Mouse (Mus musculus) spleen, postnatal 10 days (tissue): ENCODE results near the gene Lrmda.

ENCODE experiments used
- DNase-seq, 2 experiments: peaks; one replicate each; pipeline ENCODE4 v3.0.0; 2021 to 2022; ENCODE audit warnings: low spot score in 2 of 2

Gene Lrmda

DNA sequence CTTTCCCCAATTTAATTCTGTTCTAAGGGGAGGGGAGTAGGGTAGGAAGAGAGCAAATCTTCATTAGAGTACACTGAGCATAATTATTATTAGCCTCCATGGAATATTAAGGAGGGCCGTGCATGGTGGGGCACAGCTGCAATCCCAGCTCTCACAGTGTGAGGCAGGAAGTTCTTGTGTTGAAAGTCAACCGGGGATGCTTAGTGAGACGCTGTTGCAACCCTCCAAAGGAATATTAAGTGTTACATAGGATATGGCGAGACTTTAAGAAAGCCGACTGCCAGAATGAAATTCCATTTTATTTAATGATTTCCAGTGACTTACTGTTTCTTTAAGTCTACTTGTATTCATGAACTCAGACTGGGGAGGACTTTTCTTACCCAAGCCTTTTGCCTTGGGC, 23.9 kb downstream of the Lrmda start:
- no peak for DNase-seq

- DNase-seq: no peak
Observed at GRCm38 (mm10) chr14:22046262-22046856, 26.8 kb downstream of the Lrmda start.

- DNase-seq: no peak
Observed at GRCm38 (mm10) chr14:22048068-22048899, 28.8 kb downstream of the Lrmda start.

- DNase-seq: no peak
Observed at GRCm38 (mm10) chr14:22048900-22049199, 29.3 kb downstream of the Lrmda start.

GRCm38 (mm10) chr14:22049282-22049681, 29.8 kb downstream of the Lrmda start:
- DNase-seq: no peak

DNA sequence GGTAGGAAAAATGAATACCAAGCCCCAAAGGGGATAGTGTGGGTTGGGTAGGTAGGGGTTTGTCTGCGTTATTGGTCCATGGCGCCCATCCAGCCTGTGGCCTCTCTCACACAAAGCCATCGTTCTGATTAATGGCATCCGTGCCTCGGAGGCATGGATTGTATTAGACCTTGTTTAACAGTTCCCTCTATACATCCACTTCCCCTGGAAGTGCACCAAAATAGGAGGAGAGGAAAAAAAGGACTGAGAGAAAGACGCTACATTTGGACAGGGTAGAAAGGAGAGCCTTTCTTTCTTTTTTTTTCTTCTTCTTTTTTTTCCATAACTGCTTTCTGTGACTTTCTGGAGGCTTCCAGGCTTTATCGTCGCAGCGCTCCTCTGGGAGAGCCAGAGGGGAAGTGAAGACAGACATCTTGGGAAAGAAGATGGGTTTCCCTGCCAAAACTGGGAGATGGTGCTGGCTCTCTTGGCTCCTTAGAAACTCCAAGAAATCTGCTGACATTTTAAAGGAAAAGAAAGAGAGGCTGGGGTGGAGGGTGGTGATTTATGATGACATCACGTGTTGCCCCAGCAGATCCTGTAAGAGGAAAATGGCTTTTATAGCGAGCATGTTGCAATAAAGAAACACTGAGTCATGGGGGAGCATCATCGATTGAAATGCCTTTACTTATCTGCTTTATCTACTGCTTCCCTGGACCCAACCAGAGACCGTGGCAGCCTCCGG, 32.6 kb downstream of the Lrmda start:
- no peak for DNase-seq

GRCm38 (mm10) chr14:22055630-22056029, 36.1 kb downstream of the Lrmda start:
- no peak for DNase-seq

DNA sequence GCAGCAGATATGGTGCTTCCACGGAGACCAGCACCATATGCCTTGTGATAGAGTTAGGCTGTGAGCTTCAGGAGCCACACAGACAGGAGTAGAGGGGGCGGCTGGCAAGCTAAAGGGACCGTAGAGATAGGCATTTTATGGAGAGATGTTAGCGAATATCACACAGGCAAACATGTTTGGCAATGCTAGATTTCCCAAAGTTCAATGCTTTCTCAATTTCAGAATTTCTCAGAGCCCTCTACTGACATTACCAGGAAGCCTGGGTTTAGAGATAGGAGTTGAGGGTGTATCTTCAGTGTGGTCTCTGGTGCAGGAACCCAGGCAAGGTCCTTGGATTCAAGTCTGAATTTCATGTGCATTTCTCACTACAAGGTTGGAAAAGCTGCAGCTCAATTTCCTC, 36.7 kb downstream of the Lrmda start:
- DNase-seq: no peak

DNA sequence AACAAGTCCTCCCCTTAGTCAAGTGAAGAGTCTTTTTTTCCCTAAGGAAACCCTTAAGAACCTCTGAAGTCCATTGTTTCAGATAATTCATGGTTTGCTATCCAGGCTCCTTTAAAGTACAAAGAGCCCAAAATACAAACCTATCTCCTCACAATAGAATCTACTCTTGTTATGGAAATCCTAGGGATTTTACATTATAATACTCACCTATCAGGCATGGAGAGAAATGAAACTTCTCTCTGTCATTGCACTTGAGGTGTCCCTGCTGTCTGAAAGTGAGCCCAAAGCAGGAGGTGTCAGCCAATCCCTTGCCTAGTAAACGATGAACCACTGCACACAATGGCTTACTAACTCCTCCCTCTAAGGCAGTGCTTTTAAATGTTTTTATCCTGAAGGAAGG, 39.2 kb downstream of the Lrmda start:
- DNase-seq: no peak

DNA sequence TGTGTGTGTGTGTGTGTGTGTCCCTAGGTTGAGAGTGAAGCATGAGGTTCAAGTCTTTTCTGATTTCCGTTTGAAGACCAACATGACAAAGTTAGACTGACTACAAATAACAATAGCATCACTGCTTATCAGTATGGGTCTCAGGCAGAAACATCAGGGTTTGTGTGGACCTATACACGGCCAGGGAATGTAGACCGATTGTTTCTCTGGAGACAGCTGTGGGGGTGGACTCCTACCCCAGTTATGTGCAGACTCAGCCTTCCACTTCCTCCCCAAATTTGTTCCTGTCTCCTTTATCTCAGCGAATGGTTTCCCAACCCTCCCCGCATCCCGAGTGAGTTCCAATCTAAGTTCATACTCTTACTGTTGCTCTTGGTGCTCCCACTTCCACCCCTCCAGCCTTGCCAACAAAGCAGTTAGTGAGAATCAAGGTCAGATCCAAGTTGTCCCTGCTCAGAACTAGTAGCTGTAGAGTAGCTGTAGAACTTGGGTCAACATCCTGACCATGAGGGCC, 39.9 kb downstream of the Lrmda start:
- DNase-seq: no peak

DNA sequence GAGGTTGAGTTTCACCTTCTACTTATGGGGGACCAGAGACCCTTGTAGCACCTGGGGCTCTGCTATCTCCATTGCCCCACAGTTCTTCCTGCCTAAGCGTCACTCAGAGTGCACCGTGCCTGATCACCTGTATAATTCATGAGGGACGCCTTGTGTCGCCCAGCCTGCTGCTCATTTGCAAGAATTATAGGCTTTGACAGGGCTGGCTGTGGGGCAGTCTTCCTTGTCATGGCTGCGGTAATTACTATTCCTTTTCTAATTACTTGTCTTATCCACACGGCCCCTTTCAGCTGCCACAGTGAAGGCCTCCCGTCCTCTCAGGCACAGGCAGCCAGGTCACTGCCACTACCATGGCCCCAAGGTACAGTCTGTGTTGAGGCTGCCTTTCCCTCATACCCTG, 41.3 kb downstream of the Lrmda start:
- DNase-seq: no peak

DNA sequence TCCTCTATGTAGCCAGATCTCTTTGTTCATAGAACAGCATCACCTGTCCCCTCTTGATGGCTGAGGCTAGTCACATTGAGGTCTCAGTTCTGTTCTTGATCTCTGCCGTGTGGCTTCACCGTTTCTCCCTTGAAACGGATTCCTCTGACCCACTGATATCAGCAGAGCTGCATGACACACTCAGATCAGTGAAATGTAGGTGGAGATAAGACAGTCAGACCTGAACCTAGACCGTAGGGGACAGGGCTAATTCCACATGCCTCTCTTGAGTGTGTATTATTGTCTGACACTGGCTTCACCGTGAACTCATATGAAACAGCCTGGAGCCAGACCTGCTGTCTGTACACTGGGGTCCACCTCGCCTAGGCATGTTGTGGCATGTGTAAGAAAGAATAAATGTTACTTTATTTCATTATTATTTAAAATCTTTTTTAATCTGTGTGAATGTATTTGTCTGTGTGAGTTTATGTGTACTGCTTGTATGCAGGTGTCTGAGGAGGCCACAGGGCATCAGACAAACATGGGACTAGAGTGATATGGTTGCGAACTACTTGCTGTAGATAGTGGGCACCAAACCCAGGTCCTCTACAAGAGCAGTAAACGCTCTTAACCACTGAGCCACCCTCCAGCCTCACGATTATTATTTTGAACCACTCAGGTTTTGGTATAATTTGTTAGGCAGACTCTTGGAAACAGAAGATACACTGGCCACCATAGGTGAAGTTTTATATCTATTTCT, 42.8 kb downstream of the Lrmda start:
- no peak for DNase-seq

GRCm38 (mm10) chr14:22069169-22069568, 49.7 kb downstream of the Lrmda start:
- no peak for DNase-seq

- no peak for DNase-seq
Observed at GRCm38 (mm10) chr14:22073385-22073784, 53.9 kb downstream of the Lrmda start.

GRCm38 (mm10) chr14:22074229-22074628, 54.7 kb downstream of the Lrmda start:
- DNase-seq: no peak

DNA sequence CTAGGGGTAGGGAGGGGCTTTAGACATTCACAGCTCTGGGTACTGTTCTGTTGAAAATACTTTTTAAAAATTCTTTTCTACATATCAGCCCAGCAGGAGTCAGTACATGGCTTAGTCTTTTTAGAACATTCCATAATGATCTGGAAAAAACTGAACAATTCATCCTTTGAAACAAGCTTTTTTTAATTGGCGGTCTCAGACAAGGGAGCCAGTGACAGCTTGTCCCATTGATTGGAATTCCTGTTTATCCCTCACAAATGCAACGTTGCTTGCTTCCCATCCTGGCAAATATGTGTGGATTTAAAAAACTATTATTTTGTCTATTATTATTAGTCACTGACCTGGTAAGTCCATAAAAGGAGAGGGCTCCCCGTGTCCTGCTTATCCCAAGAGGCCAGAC, 64.4 kb downstream of the Lrmda start:
- DNase-seq: no peak

GRCm38 (mm10) chr14:22085411-22085810, 65.9 kb downstream of the Lrmda start:
- no peak for DNase-seq

- DNase-seq: no peak
Observed at GRCm38 (mm10) chr14:22088604-22089003, 69.1 kb downstream of the Lrmda start.

DNA sequence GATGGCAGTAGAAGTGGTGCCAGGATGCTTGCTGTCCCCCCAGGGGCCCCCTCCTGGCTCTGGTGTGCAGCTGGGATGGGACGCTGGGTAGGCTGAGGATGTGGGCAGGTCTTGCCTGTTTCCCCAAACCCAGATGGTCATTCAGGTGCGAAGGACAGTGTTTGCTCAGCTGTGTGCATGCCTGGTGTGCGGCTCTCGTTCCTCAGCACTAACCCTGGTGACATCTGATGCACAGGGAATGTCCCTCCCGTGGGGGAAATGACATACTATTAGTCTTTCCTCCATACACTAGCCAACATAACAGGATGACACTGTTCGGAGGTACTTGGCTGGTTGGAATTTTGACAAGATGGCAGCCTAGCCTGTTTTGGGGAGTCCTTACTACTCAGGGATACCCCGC, 69.8 kb downstream of the Lrmda start:
- no peak for DNase-seq

- no peak for DNase-seq
Observed at GRCm38 (mm10) chr14:22089866-22090470, 70.5 kb downstream of the Lrmda start.

- no peak for DNase-seq
Observed at GRCm38 (mm10) chr14:22090778-22091211, 71.3 kb downstream of the Lrmda start.

- no peak for DNase-seq
Observed at GRCm38 (mm10) chr14:22091306-22091705, 71.8 kb downstream of the Lrmda start.
